In genomic region chr7:132767233-132767998, GRCm38 (mm10) we compare ENCODE assay signal across 9 mouse cellular contexts. TPM values are rescaled to one million over a fixed set of nuclear protein-coding genes. Genes with fewer than 3 reads are reported as not detected.
A peak's percentile ranks its signal among the peaks of the same experiment; 100 is the strongest.
DNase-seq lines count a peak whose midpoint lies in the region; ATAC-seq and TF ChIP-seq lines count a peak whose summit lies in the region.
"Had no signal": no experiment of that assay in that cellular context is flagged by ENCODE, and none has a peak within 500 bp of the region (broad histone marks: within the 10 kb centered on the region; RNA-seq: fewer than 3 reads in every experiment).

No protein-coding gene starts in this region.

- no peaks in the 10 kb centered on the region for H3K27me3 ChIP-seq in forebrain, embryonic 13.5 days
- H3K27me3 ChIP-seq in limb, embryonic 12.5 days, result no peaks in the 10 kb centered on the region

- peak; percentile 89 for ATAC-seq in forebrain, embryonic 13.5 days
- 0 out of 2 replicates have a peak, but pooled peaks have one; percentile 47 for ATAC-seq in limb, embryonic 12.5 days (ENCODE audit: insufficient number of reproducible peaks, insufficient read depth, low FRiP score, low TSS enrichment, low read depth)

- peak overlapping the region; percentile 24 for H3K4me2 ChIP-seq in forebrain, embryonic 13.5 days
- H3K4me2 ChIP-seq in limb, embryonic 12.5 days, result no peak overlapping the region

- WGBS in forebrain, embryonic 13.5 days, result 12% methylated on average over 12 of the region's 12 CpGs
- 30% methylated on average over 12 of the region's 12 CpGs for WGBS in limb, embryonic 12.5 days

- H3K4me1 ChIP-seq in forebrain, embryonic 13.5 days, result peaks cover 63% of the 10 kb centered on the region
- H3K4me1 ChIP-seq in limb, embryonic 12.5 days (replicated peaks), result peaks cover 23% of the 10 kb centered on the region

- no peak overlapping the region for H3K4me3 ChIP-seq in left cerebral cortex, adult 2 months
- no peak overlapping the region for H3K4me3 ChIP-seq in forebrain, embryonic 13.5 days
- no peak overlapping the region for H3K4me3 ChIP-seq in limb, embryonic 12.5 days (replicated peaks)
- H3K4me3 ChIP-seq: heart, embryonic 10.5 days had no signal

- DNase-seq in left cerebral cortex, adult 2 months (ENCODE audit: extremely low spot score in 1 of 2, low spot score in 2 of 2), result no peak
- DNase-seq in left cerebral cortex, postnatal 36 days (ENCODE audit: low spot score in 2 of 2), result no peak
- DNase-seq in retina, embryonic 14.5 days (ENCODE audit: low spot score), result peak; percentile 13
- no peak for DNase-seq in urinary bladder, postnatal 14 days (ENCODE audit: low spot score)
- no peak for DNase-seq in ovary, adult 18-20 months (ENCODE audit: low spot score)
- DNase-seq: adrenal gland, postnatal 25 days had no signal

- H3K27ac ChIP-seq in left cerebral cortex, adult 2 months, result peak overlapping the region; percentile 50; the same call in 1 of the 2 replicates
- H3K27ac ChIP-seq in forebrain, embryonic 13.5 days, result peak overlapping the region; percentile 83
- peak overlapping the region; percentile 51; the same call in 1 of the 2 replicates for H3K27ac ChIP-seq in limb, embryonic 12.5 days

- H3K9me3 ChIP-seq in forebrain, embryonic 13.5 days (replicated peaks), result no peaks in the 10 kb centered on the region
- H3K9me3 ChIP-seq in limb, embryonic 12.5 days, result no peaks in the 10 kb centered on the region
- H3K9me3 ChIP-seq: heart, embryonic 10.5 days had no signal

- intact Hi-C loops in left cerebral cortex, adult 2 months (cut with DNase I), result no loop called here
- intact Hi-C loops in left cerebral cortex, postnatal 36 days (cut with DNase I), result loop anchor here (5.0 kb wide), 1 partner anchor 45 kb away; the partner anchor contains the start of gene Fam53b

- no peak overlapping the region for H3K9ac ChIP-seq in forebrain, embryonic 13.5 days
- H3K9ac ChIP-seq in limb, embryonic 12.5 days (replicated peaks), result no peak overlapping the region

- peaks cover 46% of the 10 kb centered on the region for H3K36me3 ChIP-seq in forebrain, embryonic 13.5 days (ENCODE audit: poor library complexity, severe bottlenecking)
- H3K36me3 ChIP-seq in limb, embryonic 12.5 days, result peaks cover 61% of the 10 kb centered on the region

- TF ChIP-seq CTCF in left cerebral cortex, adult 2 months (IDR thresholded peaks at IDR 0.05), result no peak

RNA-seq across cellular contexts. Expression of gene Fam53b, which starts 46.3 kb away (rescaled TPM):
- total RNA-seq in left cerebral cortex, adult 2 months (2021), result 10 to 100 TPM; 57.1 to 75.2 TPM
- 10 to 100 TPM; 50.9 to 61.0 TPM for total RNA-seq in left cerebral cortex, postnatal 36 days (2021)
- polyA plus RNA-seq in forebrain, embryonic 13.5 days (2015; fragmentation: Nextera tagmentation; extraction: Ambion mirVana), result 31.1 and 33.9 TPM in 2 replicates
- 27.7 and 29.8 TPM in 2 replicates for polyA plus RNA-seq in limb, embryonic 12.5 days (2016; fragmentation: Nextera tagmentation; extraction: Ambion mirVana)
